Mouse (Mus musculus): ENCODE data around the gene Hebp2. TPM values are rescaled to one million over a fixed set of nuclear protein-coding genes. Genes with fewer than 3 reads are reported as not detected.
A peak's percentile ranks its signal among the peaks of the same experiment; 100 is the strongest.

The Hebp2 gene
- polyA plus RNA-seq, 1 experiment from 2014 or later: 19.7 TPM

- Histone ChIP-seq H3K4me3 (no peak overlapping the region), H3K4me2 (replicated peaks) (no peak overlapping the region), H3K27ac (no peak overlapping the region), H3K9me3 (no peaks in the 10 kb centered on the region), H3K36me3 (0 out of 2 replicates have a peak, but pooled peaks cover 5% of the 10 kb centered on the region), H3K9ac (no peak overlapping the region), H3K4me1 (peaks cover 22% of the 10 kb centered on the region; the same call in 1 of the 2 replicates), H3K27me3 (no peaks in the 10 kb centered on the region)
- no peak for ATAC-seq (ENCODE audit: insufficient number of reproducible peaks, insufficient read depth, low FRiP score, low TSS enrichment)
- WGBS: 91% methylated on average over 1 of the region's 1 CpGs
These were observed 37.3 kb downstream of the Hebp2 start for GRCm38 (mm10) chr10:18508586-18508985.

GRCm38 (mm10) chr10:18507869-18508473 is 37.9 kb downstream of the Hebp2 start:
- Histone ChIP-seq H3K4me1 (peaks cover 22% of the 10 kb centered on the region; the same call in 1 of the 2 replicates), H3K4me2 (replicated peaks) (no peak overlapping the region), H3K27ac (no peak overlapping the region), H3K36me3 (0 out of 2 replicates have a peak, but pooled peaks cover 2% of the 10 kb centered on the region), H3K9ac (no peak overlapping the region), H3K4me3 (no peak overlapping the region), H3K9me3 (no peaks in the 10 kb centered on the region), H3K27me3 (no peaks in the 10 kb centered on the region)
- 65% methylated on average over 2 of the region's 2 CpGs for WGBS
- no peak for ATAC-seq (ENCODE audit: insufficient number of reproducible peaks, insufficient read depth, low FRiP score, low TSS enrichment)

GRCm38 (mm10) chr10:18506501-18506946 is 39.4 kb downstream of the Hebp2 start:
- H3K9me3 ChIP-seq: no peaks in the 10 kb centered on the region
- no peak overlapping the region for H3K9ac ChIP-seq
- 40% methylated on average over 6 of the region's 6 CpGs for WGBS
- H3K36me3 ChIP-seq: no peaks in the 10 kb centered on the region
- H3K4me3 ChIP-seq: no peak overlapping the region
- ATAC-seq (ENCODE audit: insufficient number of reproducible peaks, insufficient read depth, low FRiP score, low TSS enrichment): 0 out of 2 replicates have a peak, but pooled peaks have one; percentile 52
- H3K27ac ChIP-seq: no peak overlapping the region
- H3K27me3 ChIP-seq: no peaks in the 10 kb centered on the region
- no peak overlapping the region for H3K4me2 ChIP-seq (replicated peaks)
- peaks cover 22% of the 10 kb centered on the region; the same call in 1 of the 2 replicates for H3K4me1 ChIP-seq

DNA sequence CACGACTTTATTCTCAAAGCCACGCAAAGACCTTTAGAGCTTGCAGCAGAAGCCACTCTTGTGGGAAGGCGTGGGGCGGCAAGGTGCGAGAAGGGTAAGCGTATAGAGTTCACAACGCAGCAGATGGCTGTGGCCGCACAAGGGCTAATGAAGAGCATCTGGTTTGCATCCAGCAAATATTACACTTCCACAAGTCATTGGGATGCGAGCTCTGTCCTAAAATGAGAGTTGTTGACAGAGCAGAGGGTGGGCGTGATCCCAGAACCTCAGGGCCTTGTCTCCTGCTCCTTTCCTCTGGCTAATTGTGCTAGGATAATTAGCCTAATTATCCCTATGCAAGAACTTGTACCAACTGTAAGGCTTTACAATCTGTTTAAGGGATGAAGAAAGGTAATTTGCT is 40.2 kb downstream of the Hebp2 start:
- H3K4me2 ChIP-seq (replicated peaks): no peak overlapping the region
- H3K9ac ChIP-seq: no peak overlapping the region
- peaks cover 22% of the 10 kb centered on the region; the same call in 1 of the 2 replicates for H3K4me1 ChIP-seq
- H3K27ac ChIP-seq: no peak overlapping the region
- H3K4me3 ChIP-seq: no peak overlapping the region
- 41% methylated on average over 10 of the region's 10 CpGs for WGBS
- H3K27me3 ChIP-seq: no peaks in the 10 kb centered on the region
- H3K9me3 ChIP-seq: no peaks in the 10 kb centered on the region
- no peak for ATAC-seq (ENCODE audit: insufficient number of reproducible peaks, insufficient read depth, low FRiP score, low TSS enrichment)
- no peaks in the 10 kb centered on the region for H3K36me3 ChIP-seq

GRCm38 (mm10) chr10:18501997-18502396 is 43.9 kb downstream of the Hebp2 start:
- Histone ChIP-seq H3K36me3 (peaks cover 11% of the 10 kb centered on the region), H3K4me3 (no peak overlapping the region), H3K4me1 (peaks cover 17% of the 10 kb centered on the region; the same call in 1 of the 2 replicates), H3K27ac (no peak overlapping the region), H3K9me3 (no peaks in the 10 kb centered on the region), H3K9ac (no peak overlapping the region), H3K27me3 (no peaks in the 10 kb centered on the region), H3K4me2 (replicated peaks) (no peak overlapping the region)
- 82% methylated on average over 3 of the region's 3 CpGs for WGBS
- no peak for ATAC-seq (ENCODE audit: insufficient number of reproducible peaks, insufficient read depth, low FRiP score, low TSS enrichment)

- Histone ChIP-seq H3K9me3 (no peaks in the 10 kb centered on the region), H3K4me2 (replicated peaks) (no peak overlapping the region), H3K4me1 (no peaks in the 10 kb centered on the region), H3K36me3 (peaks cover 11% of the 10 kb centered on the region), H3K27ac (no peak overlapping the region), H3K9ac (no peak overlapping the region), H3K4me3 (no peak overlapping the region), H3K27me3 (no peaks in the 10 kb centered on the region)
- WGBS: 80% methylated on average over 7 of the region's 7 CpGs
- no peak for ATAC-seq (ENCODE audit: insufficient number of reproducible peaks, insufficient read depth, low FRiP score, low TSS enrichment)
These were observed 48.8 kb downstream of the Hebp2 start for GRCm38 (mm10) chr10:18497066-18497465.

DNA sequence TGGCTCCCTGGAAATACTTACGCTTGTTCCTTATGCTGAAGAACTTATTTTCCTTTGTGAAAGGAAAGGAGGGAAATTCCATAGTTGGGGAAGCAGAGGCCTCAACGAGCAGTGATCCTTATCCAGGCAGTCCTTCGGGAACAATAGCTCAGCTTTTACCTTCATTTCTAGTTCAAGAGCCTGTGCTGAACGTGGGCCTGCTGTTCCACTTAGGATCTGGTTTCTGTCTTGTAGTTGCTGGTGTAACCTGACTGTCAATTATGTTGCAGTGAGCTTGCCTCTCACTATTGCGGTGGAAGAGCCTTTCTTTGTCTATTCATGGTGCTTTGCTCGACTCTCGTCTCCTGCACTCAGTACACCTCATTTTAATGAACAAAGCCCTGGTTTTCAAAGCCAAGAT is 51.6 kb downstream of the Hebp2 start:
- H3K9me3 ChIP-seq: no peaks in the 10 kb centered on the region
- WGBS: 48% methylated on average over 7 of the region's 7 CpGs
- no peak overlapping the region for H3K27ac ChIP-seq
- ATAC-seq (ENCODE audit: insufficient number of reproducible peaks, insufficient read depth, low FRiP score, low TSS enrichment): no peak
- no peaks in the 10 kb centered on the region for H3K27me3 ChIP-seq
- H3K36me3 ChIP-seq: peaks cover 8% of the 10 kb centered on the region
- no peak overlapping the region for H3K4me3 ChIP-seq
- no peaks in the 10 kb centered on the region for H3K4me1 ChIP-seq
- no peak overlapping the region for H3K9ac ChIP-seq
- no peak overlapping the region for H3K4me2 ChIP-seq (replicated peaks)

DNA sequence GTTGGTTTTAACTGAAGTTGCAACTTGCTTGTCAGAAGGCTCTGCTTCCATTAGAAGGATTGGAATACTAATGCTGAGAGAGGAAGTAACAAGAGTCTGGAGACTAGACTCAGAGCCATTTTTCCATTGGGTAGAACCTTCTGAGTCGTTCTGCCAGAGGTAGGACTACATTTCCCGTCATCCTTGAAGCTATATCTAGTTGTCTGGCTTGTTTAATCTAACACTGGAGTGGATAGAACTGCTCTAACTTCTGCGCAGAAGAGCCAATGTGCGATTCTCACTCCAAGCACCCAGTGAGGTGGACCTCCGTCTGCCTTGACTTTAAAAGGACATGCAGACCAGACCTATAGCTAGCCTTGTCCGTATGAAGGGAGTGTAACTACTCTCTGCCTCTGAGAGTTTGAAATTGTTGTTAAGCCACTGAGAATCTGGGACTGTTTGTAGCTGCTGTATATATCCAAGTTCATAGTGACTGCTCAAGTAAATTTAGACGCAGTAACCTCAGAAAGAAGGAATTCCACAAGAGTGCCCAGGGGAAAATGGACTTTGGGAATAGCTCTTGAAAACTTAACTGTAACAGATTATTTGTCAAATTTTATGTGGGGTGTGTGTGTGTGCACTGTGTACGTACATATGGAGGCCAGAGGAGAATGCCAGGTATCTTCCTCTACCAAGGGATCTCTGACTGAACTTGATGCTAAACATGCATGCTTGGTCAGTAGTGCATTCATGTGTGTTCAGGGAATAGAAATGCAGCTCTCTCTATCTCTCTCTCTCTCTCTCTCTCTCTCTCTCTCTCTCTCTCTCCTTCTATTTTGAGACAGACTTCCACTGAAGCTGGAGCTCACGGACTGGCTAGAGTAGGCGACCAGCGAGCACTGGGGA is 52.6 kb downstream of the Hebp2 start:
- no peaks in the 10 kb centered on the region for H3K27me3 ChIP-seq
- H3K36me3 ChIP-seq: no peaks in the 10 kb centered on the region
- H3K4me1 ChIP-seq: no peaks in the 10 kb centered on the region
- H3K9me3 ChIP-seq: no peaks in the 10 kb centered on the region
- H3K4me3 ChIP-seq: no peak overlapping the region
- H3K27ac ChIP-seq: no peak overlapping the region
- no peak overlapping the region for H3K4me2 ChIP-seq (replicated peaks)
- WGBS: 89% methylated on average over 11 of the region's 11 CpGs
- ATAC-seq (ENCODE audit: insufficient number of reproducible peaks, insufficient read depth, low FRiP score, low TSS enrichment): no peak
- H3K9ac ChIP-seq: no peak overlapping the region

- H3K4me1 ChIP-seq: no peaks in the 10 kb centered on the region
- H3K9me3 ChIP-seq: no peaks in the 10 kb centered on the region
- 80% methylated on average over 4 of the region's 4 CpGs for WGBS
- no peak overlapping the region for H3K4me2 ChIP-seq (replicated peaks)
- no peak overlapping the region for H3K4me3 ChIP-seq
- H3K9ac ChIP-seq: no peak overlapping the region
- no peaks in the 10 kb centered on the region for H3K27me3 ChIP-seq
- no peaks in the 10 kb centered on the region for H3K36me3 ChIP-seq
- ATAC-seq (ENCODE audit: insufficient number of reproducible peaks, insufficient read depth, low FRiP score, low TSS enrichment): no peak
- no peak overlapping the region for H3K27ac ChIP-seq
These were observed 53.9 kb downstream of the Hebp2 start for GRCm38 (mm10) chr10:18491952-18492351.

- 88% methylated on average over 10 of the region's 10 CpGs for WGBS
- no peak for ATAC-seq (ENCODE audit: insufficient number of reproducible peaks, insufficient read depth, low FRiP score, low TSS enrichment)
- Histone ChIP-seq H3K9me3 (no peaks in the 10 kb centered on the region), H3K36me3 (no peaks in the 10 kb centered on the region), H3K27ac (no peak overlapping the region), H3K4me2 (replicated peaks) (no peak overlapping the region), H3K27me3 (no peaks in the 10 kb centered on the region), H3K9ac (no peak overlapping the region), H3K4me1 (no peaks in the 10 kb centered on the region), H3K4me3 (no peak overlapping the region)
These were observed 55.9 kb downstream of the Hebp2 start for GRCm38 (mm10) chr10:18489936-18490335.

Data from embryonic facial prominence, embryonic 12.5 days (tissue).